Mouse (Mus musculus) right cerebral cortex, postnatal 4 days (tissue): ENCODE results near the gene Eml6.

Source experiments
- DNase-seq: peaks from one replicate; pipeline ENCODE4 v3.0.0-alpha.2; 2022

The Eml6 gene

GRCm38 (mm10) chr11:29746203-29746602, 279.6 kb downstream of the Eml6 start:
- no peak for DNase-seq

GRCm38 (mm10) chr11:29745513-29745912, 280.3 kb downstream of the Eml6 start:
- DNase-seq = no peak

- no peak for DNase-seq
These were observed 280.9 kb downstream of the Eml6 start for GRCm38 (mm10) chr11:29744760-29745430.

- DNase-seq = no peak
These were observed 286.1 kb downstream of the Eml6 start for GRCm38 (mm10) chr11:29739752-29740151.

GRCm38 (mm10) chr11:29727901-29728300, 297.9 kb downstream of the Eml6 start:
- no peak for DNase-seq

- DNase-seq = no peak
These were observed 300.2 kb downstream of the Eml6 start for GRCm38 (mm10) chr11:29725610-29726009.

GRCm38 (mm10) chr11:29725167-29725566, 300.7 kb downstream of the Eml6 start:
- no peak for DNase-seq

- DNase-seq = no peak
These were observed 301.6 kb downstream of the Eml6 start for GRCm38 (mm10) chr11:29724213-29724612.

- no peak for DNase-seq
These were observed 306.2 kb downstream of the Eml6 start for GRCm38 (mm10) chr11:29719597-29719996.

- DNase-seq = no peak
These were observed 307.3 kb downstream of the Eml6 start for GRCm38 (mm10) chr11:29718541-29718940.

GRCm38 (mm10) chr11:29715499-29715898, 310.3 kb downstream of the Eml6 start:
- DNase-seq = no peak

- no peak for DNase-seq
These were observed 311.0 kb downstream of the Eml6 start for GRCm38 (mm10) chr11:29714789-29715188.

- no peak for DNase-seq
These were observed 311.7 kb downstream of the Eml6 start for GRCm38 (mm10) chr11:29714114-29714513.

- DNase-seq = no peak
These were observed 316.3 kb downstream of the Eml6 start for GRCm38 (mm10) chr11:29709512-29709911.

GRCm38 (mm10) chr11:29706845-29707244, 319.0 kb downstream of the Eml6 start:
- DNase-seq = no peak

GRCm38 (mm10) chr11:29705263-29705662, 320.6 kb downstream of the Eml6 start:
- no peak for DNase-seq

- no peak for DNase-seq
These were observed 323.1 kb downstream of the Eml6 start for GRCm38 (mm10) chr11:29702721-29703120.

- no peak for DNase-seq
These were observed 331.1 kb downstream of the Eml6 start for GRCm38 (mm10) chr11:29694754-29695153.

GRCm38 (mm10) chr11:29693576-29694410, 332.0 kb downstream of the Eml6 start:
- DNase-seq = peak; percentile 85
